Mouse (Mus musculus) CH12.LX (cell line): ENCODE measurements around the gene 1700042G07Rik.

Experiments
- ELF1 ChIP-seq: IDR thresholded peaks from 2 replicates; pipeline ENCODE4 v1.6.1; 2014; ENCODE audit warnings: low read depth, mild to moderate bottlenecking, inconsistent platforms, low read length, improper control_type of control experiment
- ETS1 ChIP-seq: conservative IDR thresholded peaks from 2 replicates; pipeline ENCODE4 v1.6.1; 2012; ENCODE audit warnings: low read depth, mild to moderate bottlenecking, inconsistent platforms, low read length, improper control_type of control experiment, moderate library complexity
- MAX ChIP-seq: IDR thresholded peaks from 2 replicates; pipeline ENCODE4 v1.6.1; 2011; ENCODE audit warnings: low read length, improper control_type of control experiment
- POLR2A ChIP-seq: IDR thresholded peaks from 2 replicates; pipeline ENCODE4 v1.6.1; 2011; ENCODE audit warnings: low read depth, mild to moderate bottlenecking, improper control_type of control experiment, low read length
- POLR2AphosphoS2 ChIP-seq: IDR thresholded peaks from 2 replicates; pipeline ENCODE4 v1.6.1; 2011; ENCODE audit warnings: low read depth, low read length, improper control_type of control experiment
- USF1 ChIP-seq: IDR thresholded peaks from 2 replicates; pipeline ENCODE4 v1.6.1; 2014; ENCODE audit warnings: low read depth, mild to moderate bottlenecking, inconsistent platforms, low read length, improper control_type of control experiment
- ZKSCAN1 ChIP-seq: IDR thresholded peaks from 2 replicates; pipeline ENCODE4 v1.6.1; 2012; ENCODE audit warnings: low read depth, inconsistent platforms, low read length, improper control_type of control experiment, borderline replicate concordance

DNA sequence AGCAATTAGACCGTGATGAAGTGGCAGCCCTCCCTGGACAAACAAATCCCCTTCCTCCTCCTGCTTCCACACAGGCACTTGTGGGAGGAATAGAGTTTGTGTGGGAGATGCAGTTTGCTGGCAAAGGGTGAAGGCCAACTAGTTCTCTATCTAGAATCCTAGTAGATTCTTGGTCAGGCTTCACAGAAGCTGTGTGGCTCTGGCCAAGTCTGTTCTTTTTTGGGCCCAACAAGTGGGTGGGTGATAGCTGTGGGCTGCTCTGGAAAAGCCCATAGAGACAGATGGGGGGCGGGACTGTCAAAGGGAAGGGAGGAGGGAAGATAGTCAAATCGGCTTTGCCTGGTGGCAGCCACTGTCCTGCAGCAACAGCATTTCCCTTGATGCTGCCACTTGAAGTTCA lies 12.4 kb upstream of the 1700042G07Rik start:
- no peak for TF ChIP-seq ELF1
- no peak for TF ChIP-seq MAX
- TF ChIP-seq ETS1: no peak
- no peak for TF ChIP-seq POLR2A
- TF ChIP-seq USF1: no peak
- no peak for TF ChIP-seq POLR2AphosphoS2
- no peak for TF ChIP-seq ZKSCAN1
